8 mouse cellular contexts compared by ENCODE assay signal in genomic region chr16:27457273-27457672, GRCm38 (mm10).
A peak's percentile ranks its signal among the peaks of the same experiment; 100 is the strongest.
DNase-seq lines count a peak whose midpoint lies in the region; ATAC-seq lines count a peak whose summit lies in the region.

No protein-coding gene starts in this region.

- no peaks in the 10 kb centered on the region for H3K4me1 ChIP-seq in heart, embryonic 16.5 days (ENCODE audit: control insufficient read depth, insufficient read depth, low read length)
- no peaks in the 10 kb centered on the region for H3K4me1 ChIP-seq in kidney, embryonic 14.5 days (ENCODE audit: control insufficient read depth, insufficient read depth, low read length)
- no peaks in the 10 kb centered on the region for H3K4me1 ChIP-seq in limb, embryonic 13.5 days

- no peak overlapping the region for H3K4me3 ChIP-seq in heart, embryonic 16.5 days (ENCODE audit: low read length)
- no peak overlapping the region for H3K4me3 ChIP-seq in kidney, embryonic 14.5 days (ENCODE audit: low read length)
- no peak overlapping the region for H3K4me3 ChIP-seq in limb, embryonic 13.5 days

- 0 out of 2 replicates have a peak, but pooled peaks have one; percentile 41 for ATAC-seq in heart, embryonic 16.5 days (replicated peaks; ENCODE audit: extremely low read depth, insufficient read depth, low FRiP score)
- peak; percentile 83; the same call in 1 of the 2 replicates for ATAC-seq in kidney, embryonic 14.5 days (ENCODE audit: low FRiP score, low TSS enrichment)
- 0 out of 2 replicates have a peak, but pooled peaks have one; percentile 57 for ATAC-seq in limb, embryonic 13.5 days (ENCODE audit: low FRiP score, low read depth)

- no peak overlapping the region for H3K9ac ChIP-seq in heart, embryonic 16.5 days (ENCODE audit: low read length)
- no peak overlapping the region for H3K9ac ChIP-seq in kidney, embryonic 14.5 days (ENCODE audit: low read depth, low read length)
- no peak overlapping the region for H3K9ac ChIP-seq in limb, embryonic 13.5 days

- no peaks in the 10 kb centered on the region for H3K9me3 ChIP-seq in heart, embryonic 16.5 days (replicated peaks; ENCODE audit: control insufficient read depth, low read length)
- no peaks in the 10 kb centered on the region for H3K9me3 ChIP-seq in kidney, embryonic 14.5 days (ENCODE audit: control insufficient read depth, low read length)
- H3K9me3 ChIP-seq in limb, embryonic 13.5 days: no peaks in the 10 kb centered on the region

- H3K4me2 ChIP-seq in heart, embryonic 16.5 days (ENCODE audit: low read depth, low read length): no peak overlapping the region
- no peak overlapping the region for H3K4me2 ChIP-seq in kidney, embryonic 14.5 days (replicated peaks; ENCODE audit: low read depth, low read length)
- H3K4me2 ChIP-seq in limb, embryonic 13.5 days (replicated peaks): no peak overlapping the region

- H3K36me3 ChIP-seq in heart, embryonic 16.5 days (ENCODE audit: control insufficient read depth, insufficient read depth): no peaks in the 10 kb centered on the region
- H3K36me3 ChIP-seq in kidney, embryonic 14.5 days (ENCODE audit: control insufficient read depth, insufficient read depth, low read length): no peaks in the 10 kb centered on the region
- H3K36me3 ChIP-seq in limb, embryonic 13.5 days: no peaks in the 10 kb centered on the region

- no peak overlapping the region for H3K27ac ChIP-seq in heart, embryonic 16.5 days (ENCODE audit: low read length)
- H3K27ac ChIP-seq in kidney, embryonic 14.5 days (ENCODE audit: low read depth, low read length): no peak overlapping the region
- H3K27ac ChIP-seq in limb, embryonic 13.5 days: no peak overlapping the region

- no peaks in the 10 kb centered on the region for H3K27me3 ChIP-seq in heart, embryonic 16.5 days (ENCODE audit: control insufficient read depth, insufficient read depth, low read length)
- no peaks in the 10 kb centered on the region for H3K27me3 ChIP-seq in kidney, embryonic 14.5 days (ENCODE audit: control insufficient read depth, insufficient read depth, low read length)
- H3K27me3 ChIP-seq in limb, embryonic 13.5 days: 0 out of 2 replicates have a peak, but pooled peaks cover 2% of the 10 kb centered on the region

- WGBS in heart, embryonic 16.5 days: 19% methylated on average over 4 of the region's 4 CpGs
- 19% methylated on average over 4 of the region's 4 CpGs for WGBS in kidney, embryonic 14.5 days
- whole genome bisulfite sequencing in limb, embryonic 13.5 days: 18% methylated on average over 4 of the region's 4 CpGs

- DNase-seq in heart, adult 11 months: no peak
- peak; percentile 72 for DNase-seq in cerebellum, adult 9-10 months
- DNase-seq in frontal cortex, postnatal 14 days (ENCODE audit: low spot score in 2 of 2): peak; percentile 37 to 87
- peak; percentile 68 for DNase-seq in naive thymus-derived CD4-positive, alpha-beta T cell, adult 2 months (ENCODE audit: low read depth)
- DNase-seq in spleen, postnatal 4 days (ENCODE audit: low spot score in 2 of 2): peak; percentile 60 to 89
